In the genomic region with DNA sequence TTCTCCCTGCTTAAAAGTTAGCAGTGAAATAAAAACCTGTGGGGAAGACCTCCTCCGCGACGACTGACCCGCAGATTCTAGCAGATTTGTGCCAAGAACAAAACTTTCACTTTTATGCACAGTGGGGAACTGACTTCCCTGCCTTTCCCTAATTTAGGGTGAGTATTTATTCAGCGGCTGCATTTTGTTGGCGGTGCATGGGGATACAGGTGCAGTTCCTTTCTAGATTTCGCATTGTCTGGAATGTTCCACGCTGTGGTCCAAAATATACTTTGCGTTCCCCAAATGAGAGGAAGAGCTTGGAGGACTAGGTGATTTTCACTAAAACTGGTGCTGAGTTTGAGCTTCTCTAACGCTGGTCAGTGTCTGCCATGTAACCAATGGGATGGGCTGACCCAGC, we compare ENCODE assay signal across 13 mouse cellular contexts. TPM values are rescaled to one million over a fixed set of nuclear protein-coding genes. Genes with fewer than 3 reads are reported as not detected.
DNase-seq lines count a peak whose midpoint lies in the region; ATAC-seq and TF ChIP-seq lines count a peak whose summit lies in the region.
"Had no signal": no experiment of that assay in that cellular context is flagged by ENCODE, and none has a peak within 500 bp of the region (broad histone marks: within the 10 kb centered on the region; RNA-seq: fewer than 3 reads in every experiment).

No protein-coding gene starts in this region.

- no peak overlapping the region for H3K4me3 ChIP-seq in kidney, embryonic 15.5 days (replicated peaks)
- H3K4me3 ChIP-seq in CH12.LX (replicated peaks in 1 of 3; ENCODE audit: low read depth in 2 of 3, low read length in 2 of 3, poor library complexity in 1 of 3): no peak overlapping the region
- H3K4me3 ChIP-seq in embryonic facial prominence, embryonic 13.5 days: no peak overlapping the region
- no peak overlapping the region for H3K4me3 ChIP-seq in limb, embryonic 13.5 days

- DNase-seq in kidney, postnatal 14 days: no peak
- no peak for DNase-seq in CH12.LX (ENCODE audit: extremely low read depth)
- DNase-seq in left cerebral cortex, adult 8-10 months (ENCODE audit: low spot score in 2 of 2): no peak
- no peak for DNase-seq in adrenal gland, adult 2 months
- no peak for DNase-seq in ovary, postnatal 10 days (ENCODE audit: low spot score)
- DNase-seq: cerebellum, adult 2 months; kidney, adult 18-20 months; lung, adult 2 months; retina, postnatal 1 day had no signal

- in situ Hi-C loops in CH12.LX (cut with MboI; ENCODE audit: low pct_ligation_motif_present, low pct_unique_long_range_greater_than_20kb, low sequenced_read_pairs): no loop called here

- peaks cover 9% of the 10 kb centered on the region for H3K4me1 ChIP-seq in kidney, embryonic 15.5 days
- H3K4me1 ChIP-seq in CH12.LX (ENCODE audit: control insufficient read depth in 1 of 2, insufficient read depth in 2 of 2): no peaks in the 10 kb centered on the region
- H3K4me1 ChIP-seq in embryonic facial prominence, embryonic 13.5 days: peaks cover 5% of the 10 kb centered on the region; the same call in 1 of the 2 replicates
- H3K4me1 ChIP-seq in limb, embryonic 13.5 days: peaks cover 9% of the 10 kb centered on the region

- H3K36me3 ChIP-seq in kidney, embryonic 15.5 days: no peaks in the 10 kb centered on the region
- H3K36me3 ChIP-seq in CH12.LX (replicated peaks in 1 of 2; ENCODE audit: control insufficient read depth in 1 of 2, insufficient read depth in 1 of 2, low read length in 1 of 2): no peaks in the 10 kb centered on the region
- H3K36me3 ChIP-seq in embryonic facial prominence, embryonic 13.5 days: no peaks in the 10 kb centered on the region
- H3K36me3 ChIP-seq in limb, embryonic 13.5 days: no peaks in the 10 kb centered on the region

- H3K27me3 ChIP-seq in kidney, embryonic 15.5 days: no peaks in the 10 kb centered on the region
- no peaks in the 10 kb centered on the region for H3K27me3 ChIP-seq in CH12.LX (replicated peaks)
- H3K27me3 ChIP-seq in embryonic facial prominence, embryonic 13.5 days: no peaks in the 10 kb centered on the region
- H3K27me3 ChIP-seq in limb, embryonic 13.5 days: no peaks in the 10 kb centered on the region

- TF ChIP-seq EP300 in CH12.LX (IDR thresholded peaks at IDR 0.05; ENCODE audit: low read length): no peak

- dilution Hi-C loops in CH12.LX (cut with MboI; ENCODE audit: extremely low pct_ligation_motif_present, extremely low pct_unique_long_range_greater_than_20kb, low sequenced_read_pairs): no loop called here

- peak overlapping the region; percentile 13; the same call in 1 of the 2 replicates for H3K4me2 ChIP-seq in kidney, embryonic 15.5 days
- H3K4me2 ChIP-seq in CH12.LX (ENCODE audit: insufficient read depth, low read depth, poor library complexity, severe bottlenecking): peak overlapping the region; percentile 43
- peak overlapping the region; percentile 16; the same call in 1 of the 2 replicates for H3K4me2 ChIP-seq in embryonic facial prominence, embryonic 13.5 days
- H3K4me2 ChIP-seq in limb, embryonic 13.5 days (replicated peaks): peak overlapping the region; percentile 27

- TF ChIP-seq CTCF in CH12.LX (conservative IDR thresholded peaks at IDR 0.05 in 1 of 2, IDR thresholded peaks at IDR 0.05 in 1 of 2; ENCODE audit: low read depth in 2 of 2, low read length in 2 of 2): no peak

- TF ChIP-seq POLR2A in CH12.LX (IDR thresholded peaks at IDR 0.05; ENCODE audit: low read depth, low read length): no peak

- 39% methylated on average over 10 of the region's 10 CpGs for WGBS in kidney, embryonic 15.5 days
- 33% methylated on average over 10 of the region's 10 CpGs for WGBS in embryonic facial prominence, embryonic 13.5 days
- WGBS in limb, embryonic 13.5 days: 38% methylated on average over 10 of the region's 10 CpGs

- H3K79me2 ChIP-seq in CH12.LX (replicated peaks; ENCODE audit: control insufficient read depth, extremely low read depth, insufficient read depth, poor library complexity, severe bottlenecking): no peaks in the 10 kb centered on the region

- no peak overlapping the region for H3K9ac ChIP-seq in kidney, embryonic 15.5 days
- peak overlapping the region; percentile 19 for H3K9ac ChIP-seq in CH12.LX (ENCODE audit: insufficient read depth, low read depth)
- H3K9ac ChIP-seq in embryonic facial prominence, embryonic 13.5 days: no peak overlapping the region
- H3K9ac ChIP-seq in limb, embryonic 13.5 days: no peak overlapping the region

- no peak for TF ChIP-seq RAD21 in CH12.LX (IDR thresholded peaks at IDR 0.05; ENCODE audit: low read depth, low read length)

- H3K9me3 ChIP-seq in kidney, embryonic 15.5 days (replicated peaks): no peaks in the 10 kb centered on the region
- no peaks in the 10 kb centered on the region for H3K9me3 ChIP-seq in CH12.LX (replicated peaks; ENCODE audit: low read length)
- no peaks in the 10 kb centered on the region for H3K9me3 ChIP-seq in embryonic facial prominence, embryonic 13.5 days
- H3K9me3 ChIP-seq in limb, embryonic 13.5 days: no peaks in the 10 kb centered on the region; the same call in 1 of the 2 replicates

- no peak for ATAC-seq in kidney, embryonic 15.5 days (replicated peaks; ENCODE audit: low FRiP score)
- no peak for ATAC-seq in embryonic facial prominence, embryonic 13.5 days (ENCODE audit: insufficient number of reproducible peaks, insufficient read depth, low FRiP score, low TSS enrichment, low read depth)
- no peak for ATAC-seq in limb, embryonic 13.5 days (ENCODE audit: low FRiP score, low read depth)
- ATAC-seq: forebrain, embryonic 16.5 days had no signal

- H3K27ac ChIP-seq in kidney, embryonic 15.5 days: no peak overlapping the region
- no peak overlapping the region for H3K27ac ChIP-seq in CH12.LX (ENCODE audit: insufficient read depth, low read depth)
- no peak overlapping the region for H3K27ac ChIP-seq in embryonic facial prominence, embryonic 13.5 days
- H3K27ac ChIP-seq in limb, embryonic 13.5 days: no peak overlapping the region

TF ChIP-seq in CH12.LX, 34 proteins besides CTCF, POLR2A, EP300 and RAD21:
- TF ChIP-seq JUN (IDR thresholded peaks at IDR 0.05; ENCODE audit: insufficient read depth, low read depth, low read length) (no peak), TBP (conservative IDR thresholded peaks at IDR 0.05; ENCODE audit: low read depth, low read length) (no peak), MXI1 (IDR thresholded peaks at IDR 0.05; ENCODE audit: low read depth, low read length) (no peak), ZKSCAN1 (IDR thresholded peaks at IDR 0.05; ENCODE audit: borderline replicate concordance, low read depth, low read length) (no peak), E2F4 (IDR thresholded peaks at IDR 0.05; ENCODE audit: insufficient replicate concordance, low read depth, low read length) (no peak), POLR2AphosphoS2 (IDR thresholded peaks at IDR 0.05; ENCODE audit: low read depth, low read length) (no peak), NRF1 (IDR thresholded peaks at IDR 0.05; ENCODE audit: low read depth, low read length) (no peak), MAFK (IDR thresholded peaks at IDR 0.05; ENCODE audit: insufficient replicate concordance, low read length) (no peak), RCOR1 (conservative IDR thresholded peaks at IDR 0.05; ENCODE audit: low read depth, low read length) (no peak), MYC (IDR thresholded peaks at IDR 0.05; ENCODE audit: low read depth, low read length) (no peak), ETS1 (conservative IDR thresholded peaks at IDR 0.05; ENCODE audit: low read depth, low read length) (no peak), MEF2A (IDR thresholded peaks at IDR 0.05; ENCODE audit: borderline replicate concordance, low read depth, low read length) (no peak), SIN3A (IDR thresholded peaks at IDR 0.05; ENCODE audit: low read length) (no peak), BHLHE40 (IDR thresholded peaks at IDR 0.05; ENCODE audit: low read depth, low read length) (no peak)

RNA-seq across cellular contexts. Expression of gene Pparg, which starts 16.6 kb away (rescaled TPM):
- polyA plus RNA-seq in kidney, embryonic 15.5 days (2015; fragmentation: Nextera tagmentation; extraction: Ambion mirVana): 5.0 and 5.7 TPM in 2 replicates
- total RNA-seq in CH12.LX (2012; rRNA removed) (not detected in 2 replicates), CH12.LX (2014; rRNA removed) (not detected in 2 replicates)
- polyA plus RNA-seq in CH12.LX (2012; ENCODE audit: insufficient read length, low read depth): not detected in 2 replicates
- 1.6 and 1.8 TPM in 2 replicates for polyA plus RNA-seq in embryonic facial prominence, embryonic 13.5 days (2015; fragmentation: Nextera tagmentation; extraction: Ambion mirVana)
- 0.54 and 0.70 TPM in 2 replicates for polyA plus RNA-seq in limb, embryonic 13.5 days (2015; fragmentation: Nextera tagmentation; extraction: Ambion mirVana)
- 1 to 10 TPM; 7.0 to 8.1 (median 7.5) TPM for total RNA-seq in left cerebral cortex, adult 8-10 months (2022)
- 10 to 100 TPM; 77.8 to 86.1 TPM for total RNA-seq in adrenal gland, adult 2 months (2021)
- 16.3 and 24.0 TPM in 2 replicates for polyA plus RNA-seq in adrenal gland, adult 2 months (2012; rRNA removed)
